Mouse (Mus musculus): ENCODE data around the gene Engase.

Engase gene

DNA sequence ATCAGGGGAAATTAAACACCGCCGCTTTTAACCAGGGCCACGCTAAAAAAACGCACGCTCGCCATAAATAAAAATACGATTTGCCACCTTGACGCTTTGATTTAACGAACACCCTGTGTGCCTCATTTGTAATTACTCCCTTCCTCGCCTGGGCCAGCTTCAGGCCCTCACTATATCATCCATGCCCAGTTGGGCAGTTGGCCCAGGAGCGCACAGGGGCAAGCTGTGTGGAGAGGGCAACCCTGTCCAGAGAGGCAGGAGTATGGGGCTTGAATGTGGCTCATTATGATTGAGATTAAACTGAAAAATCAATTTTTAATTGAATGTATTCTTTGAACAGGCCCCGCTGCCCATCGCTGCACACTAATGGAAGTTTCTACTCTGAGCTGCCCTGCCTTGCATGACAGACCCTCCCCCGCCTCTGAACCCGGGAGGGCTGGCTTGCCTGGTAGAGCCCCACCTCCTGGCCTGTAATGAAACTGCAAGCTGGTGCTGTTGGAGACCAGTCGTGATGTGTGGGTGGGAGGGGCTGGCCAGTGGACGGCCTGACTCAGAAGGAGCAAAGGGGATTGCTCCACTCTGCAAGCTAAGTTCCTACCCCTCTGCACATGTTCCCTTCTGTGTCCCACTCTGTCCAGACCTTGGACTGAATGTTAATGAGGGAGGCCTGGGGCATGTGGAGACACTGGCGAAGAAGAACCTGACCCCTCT, 57.9 kb downstream of the Engase start:
- peak; percentile 39 for DNase-seq

- no peak for DNase-seq
These were observed 61.4 kb downstream of the Engase start for GRCm38 (mm10) chr11:118538008-118538407.
